1 mouse cellular context compared by ENCODE assay signal in genomic region chr5:30868981-30869380, GRCm38 (mm10).
TF ChIP-seq lines count a peak whose summit lies in the region.

No protein-coding gene starts in this region.

TF ChIP-seq in CH12.LX, 34 proteins besides CTCF, POLR2A, EP300 and RAD21 (continued from another document):
- TF ChIP-seq PAX5 (IDR thresholded peaks at IDR 0.05; ENCODE audit: low read length) (no peak), ZKSCAN1 (IDR thresholded peaks at IDR 0.05; ENCODE audit: borderline replicate concordance, low read depth, low read length) (no peak), ELF1 (IDR thresholded peaks at IDR 0.05; ENCODE audit: low read depth, low read length) (no peak), JUN (IDR thresholded peaks at IDR 0.05; ENCODE audit: insufficient read depth, low read depth, low read length) (no peak), ETS1 (conservative IDR thresholded peaks at IDR 0.05; ENCODE audit: low read depth, low read length) (no peak), USF1 (IDR thresholded peaks at IDR 0.05; ENCODE audit: low read depth, low read length) (no peak), RCOR1 (conservative IDR thresholded peaks at IDR 0.05; ENCODE audit: low read depth, low read length) (no peak), CHD1 (IDR thresholded peaks at IDR 0.05; ENCODE audit: low read depth, low read length) (no peak), ZNF384 (IDR thresholded peaks at IDR 0.05; ENCODE audit: low read depth, low read length) (no peak)
